Mouse (Mus musculus) CH12.LX (cell line): ENCODE results near the gene Pdpk1. TPM values are rescaled to one million over a fixed set of nuclear protein-coding genes. Genes with fewer than 3 reads are reported as not detected.
A peak's percentile ranks its signal among the peaks of the same experiment; 100 is the strongest.

Source experiments
- DNase-seq: peaks from one replicate; pipeline ENCODE4 v3.0.0-alpha.2; 2013; ENCODE audit errors: extremely low read depth
- H3K27ac ChIP-seq: 2 replicates; pipeline ENCODE4 v1.5.1; 2012; ENCODE audit warnings: low read depth, mild to moderate bottlenecking, control low read depth, moderate library complexity; ENCODE audit not compliant: insufficient read depth
- H3K27me3 ChIP-seq: replicated peaks from 2 replicates; pipeline ENCODE3; 2012; ENCODE audit warnings: inconsistent platforms
- H3K36me3 ChIP-seq, 2 experiments: replicated peaks in 1 of 2; 2 replicates each; pipeline versions ENCODE3 to v1.6.1; 2012; ENCODE audit warnings: inconsistent platforms in 1 of 2, low read length in 1 of 2, mild to moderate bottlenecking in 1 of 2, mixed read lengths in 1 of 2, moderate library complexity in 1 of 2; ENCODE audit not compliant: control insufficient read depth in 1 of 2, insufficient read depth in 1 of 2
- H3K4me1 ChIP-seq, 2 experiments: 2 replicates each; pipeline ENCODE4 v1.6.1; 2012; ENCODE audit warnings: inconsistent platforms in 1 of 2, moderate library complexity in 1 of 2; ENCODE audit not compliant: insufficient read depth in 2 of 2, control insufficient read depth in 1 of 2
- H3K4me2 ChIP-seq: 2 replicates; pipeline ENCODE4 v1.6.1; 2012; ENCODE audit warnings: low read depth, mild to moderate bottlenecking, control low read depth; ENCODE audit not compliant: poor library complexity, insufficient read depth, severe bottlenecking
- H3K4me3 ChIP-seq, 3 experiments: fragments of 150-350 bp in 1 of 3; sonication (generic) in 1 of 3; replicated peaks in 1 of 3; 2 replicates each; pipeline versions ENCODE3 to v1.5.1; 2011 to 2012; ENCODE audit warnings: low read depth in 2 of 3, low read length in 2 of 3, mild to moderate bottlenecking in 2 of 3, moderate library complexity in 2 of 3, control low read depth in 1 of 3, improper control_type of control experiment in 1 of 3, inconsistent platforms in 1 of 3, mixed read lengths in 1 of 3; ENCODE audit not compliant: poor library complexity in 1 of 3
- H3K79me2 ChIP-seq: replicated peaks from 2 replicates; pipeline ENCODE4 v1.6.1; 2012; ENCODE audit warnings: mild to moderate bottlenecking, moderate library complexity; ENCODE audit not compliant: control insufficient read depth, poor library complexity, insufficient read depth, severe bottlenecking; ENCODE audit errors: extremely low read depth
- H3K9ac ChIP-seq: 2 replicates; pipeline ENCODE4 v1.6.1; 2012; ENCODE audit warnings: low read depth, mild to moderate bottlenecking, control low read depth, moderate library complexity; ENCODE audit not compliant: insufficient read depth
- H3K9me3 ChIP-seq: replicated peaks from 2 replicates; pipeline ENCODE3; 2012; ENCODE audit warnings: low read length, inconsistent platforms, mixed read lengths
- BHLHE40 ChIP-seq: IDR thresholded peaks from 2 replicates; pipeline ENCODE4 v1.6.1; 2011; ENCODE audit warnings: mild to moderate bottlenecking, low read depth, low read length, improper control_type of control experiment
- CHD1 ChIP-seq: IDR thresholded peaks from 2 replicates; pipeline ENCODE4 v1.6.1; 2012; ENCODE audit warnings: low read depth, low read length, improper control_type of control experiment, inconsistent platforms
- CHD2 ChIP-seq: IDR thresholded peaks from 2 replicates; pipeline ENCODE4 v1.6.1; 2011; ENCODE audit warnings: low read length, improper control_type of control experiment
- CTCF ChIP-seq, 2 experiments: IDR thresholded peaks in 1 of 2; conservative IDR thresholded peaks in 1 of 2; 2 replicates each; pipeline ENCODE4 v1.5.1; 2011 to 2012; ENCODE audit warnings: low read depth in 2 of 2, low read length in 2 of 2, improper control_type of control experiment in 1 of 2, inconsistent platforms in 1 of 2, mild to moderate bottlenecking in 1 of 2, moderate library complexity in 1 of 2
- E2F4 ChIP-seq: IDR thresholded peaks from 2 replicates; pipeline ENCODE4 v1.6.1; 2011; ENCODE audit warnings: low read depth, low read length, improper control_type of control experiment; ENCODE audit not compliant: insufficient replicate concordance
- ELF1 ChIP-seq: IDR thresholded peaks from 2 replicates; pipeline ENCODE4 v1.6.1; 2014; ENCODE audit warnings: low read depth, mild to moderate bottlenecking, inconsistent platforms, low read length, improper control_type of control experiment
- EP300 ChIP-seq: IDR thresholded peaks from 2 replicates; pipeline ENCODE4 v1.6.1; 2011; ENCODE audit warnings: low read length, improper control_type of control experiment
- ETS1 ChIP-seq: conservative IDR thresholded peaks from 2 replicates; pipeline ENCODE4 v1.6.1; 2012; ENCODE audit warnings: low read depth, mild to moderate bottlenecking, inconsistent platforms, low read length, improper control_type of control experiment, moderate library complexity
- MYC ChIP-seq: IDR thresholded peaks from 2 replicates; pipeline ENCODE4 v1.6.1; 2011; ENCODE audit warnings: low read depth, mild to moderate bottlenecking, improper control_type of control experiment, low read length
- NRF1 ChIP-seq: IDR thresholded peaks from 2 replicates; pipeline ENCODE4 v1.6.1; 2014; ENCODE audit warnings: low read depth, mild to moderate bottlenecking, inconsistent platforms, low read length, improper control_type of control experiment, moderate library complexity
- POLR2AphosphoS2 ChIP-seq: IDR thresholded peaks from 2 replicates; pipeline ENCODE4 v1.6.1; 2011; ENCODE audit warnings: low read depth, low read length, improper control_type of control experiment
- RAD21 ChIP-seq: IDR thresholded peaks from 2 replicates; pipeline ENCODE4 v1.6.1; 2011; ENCODE audit warnings: low read depth, mild to moderate bottlenecking, low read length, improper control_type of control experiment, moderate library complexity
- TCF12 ChIP-seq: IDR thresholded peaks from 2 replicates; pipeline ENCODE4 v1.6.1; 2014; ENCODE audit warnings: low read depth, mild to moderate bottlenecking, inconsistent platforms, low read length, improper control_type of control experiment
- UBTF ChIP-seq: IDR thresholded peaks from 2 replicates; pipeline ENCODE4 v1.6.1; 2012; ENCODE audit warnings: low read depth, mild to moderate bottlenecking, inconsistent platforms, low read length, improper control_type of control experiment, moderate library complexity
- USF2 ChIP-seq: conservative IDR thresholded peaks from 2 replicates; pipeline ENCODE4 v1.6.1; 2011; ENCODE audit warnings: low read depth, low read length, improper control_type of control experiment
- ZC3H11A ChIP-seq: IDR thresholded peaks from 2 replicates; pipeline ENCODE4 v1.6.1; 2012; ENCODE audit warnings: low read depth, mild to moderate bottlenecking, inconsistent platforms, low read length, improper control_type of control experiment
- ZKSCAN1 ChIP-seq: IDR thresholded peaks from 2 replicates; pipeline ENCODE4 v1.6.1; 2012; ENCODE audit warnings: low read depth, inconsistent platforms, low read length, improper control_type of control experiment, borderline replicate concordance
- ZNF384 ChIP-seq: IDR thresholded peaks from 2 replicates; pipeline ENCODE4 v1.6.1; 2012; ENCODE audit warnings: low read depth, low read length, improper control_type of control experiment, inconsistent platforms
- dilution Hi-C: fragments of 300-500 bp; cut with MboI; formaldehyde crosslinking; loops from 2 replicates; pipeline ENCODE4 v1.14.3; 2020; ENCODE audit warnings: low sequenced_read_pairs; ENCODE audit not compliant: extremely low pct_unique_long_range_greater_than_20kb, extremely low pct_ligation_motif_present
- in situ Hi-C: fragments of 300-500 bp; cut with MboI; formaldehyde crosslinking; loops from 3 replicates; pipeline ENCODE4 v1.14.3; 2019; ENCODE audit warnings: low sequenced_read_pairs, low pct_ligation_motif_present, low pct_unique_long_range_greater_than_20kb, mixed read lengths
- polyA plus RNA-seq: library from polyadenylated mRNA; unstranded; fragments of >175 nt; gene quantifications from 2 replicates; pipeline ENCODE4 v1.2.1, GENCODE M21; 2012; ENCODE audit warnings: low read depth; ENCODE audit not compliant: insufficient read length
- total RNA-seq, 2 experiments: library from RNA; depleted of rRNA; stranded (reverse); fragments of 300-350 nt in 1 of 2; fragments of >200 nt in 1 of 2; gene quantifications; 2 replicates each; pipeline ENCODE4 v1.2.3; 2012 to 2014

The Pdpk1 gene
- total and polyA plus RNA-seq, 3 experiments = 12.2 to 17.0 (median 15.9) TPM

GRCm38 (mm10) chr17:24171738-24172137 lies 21.0 kb upstream of the Pdpk1 start:
- no peak overlapping the region for H3K4me2 ChIP-seq
- H3K27me3 ChIP-seq = no peaks in the 10 kb centered on the region
- in situ Hi-C loops (no loop called here), dilution Hi-C loops (no loop called here)
- peaks cover 17 to 47% of the 10 kb centered on the region in 2 experiments for H3K4me1 ChIP-seq
- peak; percentile 18; the same call in 1 of the 2 replicates for TF ChIP-seq TCF12
- TF ChIP-seq ETS1 = 0 out of 2 replicates have a peak, but pooled peaks have one; percentile 23
- TF ChIP-seq ZNF384 = no peak
- no peak overlapping the region for H3K9ac ChIP-seq
- H3K4me3 ChIP-seq = no peak overlapping the region
- H3K27ac ChIP-seq = no peak overlapping the region
- H3K9me3 ChIP-seq = no peaks in the 10 kb centered on the region
- H3K36me3 ChIP-seq = peaks cover 10 to 13% of the 10 kb centered on the region in 2 experiments
- peaks cover 22% of the 10 kb centered on the region for H3K79me2 ChIP-seq
- DNase-seq = peak; percentile 50

GRCm38 (mm10) chr17:24170729-24171128 lies 20.0 kb upstream of the Pdpk1 start:
- Histone ChIP-seq H3K4me2 (no peak overlapping the region), H3K27me3 (no peaks in the 10 kb centered on the region), H3K36me3 (peaks cover 15 to 19% of the 10 kb centered on the region in 2 experiments), H3K4me1 (peaks cover 17 to 52% of the 10 kb centered on the region in 2 experiments), H3K27ac (no peak overlapping the region), H3K79me2 (peaks cover 26% of the 10 kb centered on the region), H3K9me3 (no peaks in the 10 kb centered on the region), H3K4me3 (no peak overlapping the region), H3K9ac (no peak overlapping the region)
- in situ Hi-C loops = no loop called here
- no peak for TF ChIP-seq NRF1
- TF ChIP-seq E2F4 = no peak
- no peak for TF ChIP-seq RAD21
- TF ChIP-seq CHD2 = no peak
- no peak for TF ChIP-seq UBTF
- dilution Hi-C loops = no loop called here
- DNase-seq = no peak

GRCm38 (mm10) chr17:24170125-24170524 lies 19.4 kb upstream of the Pdpk1 start:
- DNase-seq = no peak
- Histone ChIP-seq H3K9me3 (no peaks in the 10 kb centered on the region), H3K36me3 (peaks cover 19 to 25% of the 10 kb centered on the region in 2 experiments), H3K79me2 (peaks cover 26% of the 10 kb centered on the region), H3K4me3 (peak overlapping the region; percentile 78 to 96 (median 84)), H3K4me1 (peaks cover 17 to 58% of the 10 kb centered on the region in 2 experiments), H3K9ac (peak overlapping the region; percentile 83; the same call in 1 of the 2 replicates), H3K27me3 (no peaks in the 10 kb centered on the region), H3K4me2 (peak overlapping the region; percentile 53; the same call in 1 of the 2 replicates), H3K27ac (no peak overlapping the region)
- in situ Hi-C loops (no loop called here), dilution Hi-C loops (no loop called here)
- TF ChIP-seq RAD21 (no peak), USF2 (no peak), CHD1 (no peak), NRF1 (no peak), ELF1 (no peak), MYC (no peak), POLR2AphosphoS2 (no peak), E2F4 (no peak), ZC3H11A (no peak), CTCF (conservative IDR thresholded peaks at IDR 0.05 in 1 of 2, IDR thresholded peaks at IDR 0.05 in 1 of 2; ENCODE audit: low read depth in 2 of 2, low read length in 2 of 2) (no peak), BHLHE40 (no peak), EP300 (no peak), ZKSCAN1 (no peak)
